1 mouse cellular context compared by ENCODE assay signal in the genomic region with DNA sequence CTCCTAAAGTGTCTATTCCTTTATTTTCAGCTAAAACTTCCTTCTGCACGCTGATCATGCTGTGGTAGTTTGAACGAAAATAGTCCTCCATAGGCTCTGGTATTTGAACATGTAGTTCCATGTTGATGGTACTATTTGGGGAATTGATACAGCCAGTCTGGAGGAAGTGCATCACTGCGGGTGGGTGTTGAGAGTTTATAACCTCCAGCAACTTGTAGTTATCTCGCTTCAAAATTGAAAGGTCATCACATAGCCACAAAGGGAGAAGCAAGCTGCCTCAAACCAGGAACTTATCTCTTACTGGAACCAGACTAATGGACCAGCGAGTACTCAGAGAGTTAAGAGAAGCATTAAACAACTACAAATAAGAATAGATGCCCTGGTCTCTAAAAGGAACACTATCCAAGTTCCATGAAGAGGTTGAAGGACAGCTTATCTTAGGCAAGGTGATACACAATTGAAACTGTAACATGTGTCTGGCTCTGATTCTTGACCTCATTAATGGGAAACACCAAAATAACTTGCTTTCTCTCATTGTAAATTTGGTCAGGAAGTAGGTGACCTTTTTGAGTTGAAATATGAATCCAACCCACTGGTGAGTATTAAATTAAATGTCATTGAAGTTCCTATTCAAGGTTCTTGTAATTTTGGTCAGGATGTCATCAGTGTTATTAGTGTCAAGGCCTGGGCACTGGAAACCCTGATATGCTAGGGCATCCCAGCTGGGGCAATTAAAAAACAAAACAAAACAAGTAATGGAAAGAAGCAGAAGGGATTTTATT.
A peak's percentile ranks its signal among the peaks of the same experiment; 100 is the strongest.
TF ChIP-seq lines count a peak whose summit lies in the region.

No protein-coding gene starts in this region.

TF ChIP-seq in MEL, 35 proteins besides CTCF, POLR2A, EP300 and RAD21:
- TF ChIP-seq CHD1 (IDR thresholded peaks at IDR 0.05; ENCODE audit: low read depth, low read length): no peak
- peak; percentile 14; the same call in 1 of the 2 replicates for TF ChIP-seq TBP (IDR thresholded peaks at IDR 0.05; ENCODE audit: low read depth, low read length)
- 0 out of 2 replicates have a peak, but pooled peaks have one; percentile 46 for TF ChIP-seq GATA1 (IDR thresholded peaks at IDR 0.05; ENCODE audit: low read depth, low read length)
